Mouse (Mus musculus): ENCODE data around the gene Ccdc173. TPM values are rescaled to one million over a fixed set of nuclear protein-coding genes. Genes with fewer than 3 reads are reported as not detected.

The Ccdc173 gene
- polyA plus RNA-seq (2016; fragmentation: Nextera tagmentation; extraction: Ambion mirVana), result 4.8 and 5.1 TPM in 2 replicates

GRCm38 (mm10) chr2:69789429-69790069 is at the start of gene Ccdc173, which contains the start of gene Phospho2:
Gene Ccdc173 (minus strand): TSS chr2:69789575.
Gene Phospho2 (plus strand): TSS chr2:69789623.
- 2% methylated on average over 48 of the region's 48 CpGs for WGBS
- ATAC-seq (ENCODE audit: low FRiP score, low read depth), result peak; percentile 95

GRCm38 (mm10) chr2:69838707-69839106 is 49.3 kb upstream of the Ccdc173 start:
- H3K27ac ChIP-seq (replicated peaks), result no peak overlapping the region
- H3K36me3 ChIP-seq, result peaks cover 23% of the 10 kb centered on the region
- H3K9ac ChIP-seq (replicated peaks), result no peak overlapping the region
- ATAC-seq (ENCODE audit: low FRiP score, low read depth), result no peak
- H3K4me2 ChIP-seq (replicated peaks), result no peak overlapping the region
- 0 out of 2 replicates have a peak, but pooled peaks cover 6% of the 10 kb centered on the region for H3K4me1 ChIP-seq
- H3K27me3 ChIP-seq, result no peaks in the 10 kb centered on the region
- no peak overlapping the region for H3K4me3 ChIP-seq
- no peaks in the 10 kb centered on the region for H3K9me3 ChIP-seq

More at GRCm38 (mm10) chr2:69789429-69790069, at the start of gene Ccdc173, which contains the start of gene Phospho2:
- H3K4me3 ChIP-seq, result peak within 1 kb of the TSS; percentile 73
- H3K4me2 ChIP-seq (replicated peaks), result peak within 1 kb of the TSS; percentile 84
- H3K4me1 ChIP-seq, result 0 out of 2 replicates have a peak, but pooled peaks cover 6% of the 10 kb centered on the region
- peaks cover 18% of the 10 kb centered on the region for H3K36me3 ChIP-seq
- no peaks in the 10 kb centered on the region for H3K27me3 ChIP-seq
- peak within 1 kb of the TSS; percentile 83 for H3K9ac ChIP-seq (replicated peaks)
- peak within 1 kb of the TSS; percentile 91 for H3K27ac ChIP-seq (replicated peaks)
- no peaks in the 10 kb centered on the region for H3K9me3 ChIP-seq

DNA sequence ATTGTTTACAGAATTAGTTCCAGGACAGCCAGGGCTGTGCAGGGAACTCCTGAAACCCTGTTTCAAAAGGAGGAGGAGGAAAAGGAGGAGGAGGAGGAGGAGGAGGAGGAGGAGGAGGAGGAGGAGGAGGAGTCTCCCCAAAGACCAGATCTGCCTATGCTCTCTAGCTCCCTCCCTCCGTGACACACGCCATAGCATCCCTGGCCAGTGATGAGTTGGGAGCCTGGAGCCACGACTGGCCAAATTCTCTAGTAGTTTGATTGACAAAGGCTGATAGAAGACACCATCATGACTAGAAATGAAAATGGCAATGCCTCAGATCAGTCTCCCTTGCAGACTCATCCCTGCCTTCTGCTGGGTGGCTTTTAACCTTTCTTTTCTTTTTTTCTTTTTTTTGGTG is 48.6 kb upstream of the Ccdc173 start:
- no peaks in the 10 kb centered on the region for H3K9me3 ChIP-seq
- no peak overlapping the region for H3K9ac ChIP-seq (replicated peaks)
- WGBS, result 43% methylated on average over 3 of the region's 3 CpGs
- no peaks in the 10 kb centered on the region for H3K27me3 ChIP-seq
- ATAC-seq (ENCODE audit: low FRiP score, low read depth), result no peak
- peaks cover 29% of the 10 kb centered on the region for H3K36me3 ChIP-seq
- H3K4me3 ChIP-seq, result no peak overlapping the region
- H3K4me1 ChIP-seq, result 0 out of 2 replicates have a peak, but pooled peaks cover 6% of the 10 kb centered on the region
- no peak overlapping the region for H3K27ac ChIP-seq (replicated peaks)
- no peak overlapping the region for H3K4me2 ChIP-seq (replicated peaks)

- 0 out of 2 replicates have a peak, but pooled peaks cover 6% of the 10 kb centered on the region for H3K4me1 ChIP-seq
- no peaks in the 10 kb centered on the region for H3K27me3 ChIP-seq
- H3K9ac ChIP-seq (replicated peaks), result no peak overlapping the region
- no peak overlapping the region for H3K4me3 ChIP-seq
- no peak overlapping the region for H3K4me2 ChIP-seq (replicated peaks)
- no peaks in the 10 kb centered on the region for H3K9me3 ChIP-seq
- 61% methylated on average over 7 of the region's 7 CpGs for WGBS
- ATAC-seq (ENCODE audit: low FRiP score, low read depth), result no peak
- no peak overlapping the region for H3K27ac ChIP-seq (replicated peaks)
- peaks cover 29% of the 10 kb centered on the region for H3K36me3 ChIP-seq
Measured at GRCm38 (mm10) chr2:69837244-69837967, 48.0 kb upstream of the Ccdc173 start.

DNA sequence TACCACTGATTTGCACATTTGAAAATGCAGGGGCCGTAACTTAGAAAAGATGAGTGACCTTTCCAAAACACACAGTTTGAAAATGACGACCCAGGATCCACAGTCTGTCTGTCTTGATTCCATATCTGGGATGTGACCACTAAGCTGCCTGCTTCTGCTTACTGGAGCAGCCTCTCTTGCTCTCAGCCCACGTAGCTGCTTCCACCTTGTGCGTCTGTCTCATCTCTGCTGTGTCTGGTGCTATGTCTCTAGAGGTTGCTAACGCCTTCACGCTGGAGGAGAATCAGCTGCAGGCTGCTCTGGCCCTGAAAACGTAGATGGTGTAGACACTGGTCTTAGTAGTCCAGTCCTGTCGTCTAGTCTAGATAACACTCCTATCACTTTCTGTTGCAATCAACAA is 40.7 kb upstream of the Ccdc173 start:
- no peak overlapping the region for H3K4me3 ChIP-seq
- no peaks in the 10 kb centered on the region for H3K9me3 ChIP-seq
- H3K27ac ChIP-seq (replicated peaks), result no peak overlapping the region
- H3K9ac ChIP-seq (replicated peaks), result no peak overlapping the region
- H3K4me1 ChIP-seq, result peaks cover 10% of the 10 kb centered on the region
- no peak overlapping the region for H3K4me2 ChIP-seq (replicated peaks)
- 92% methylated on average over 8 of the region's 8 CpGs for WGBS
- no peaks in the 10 kb centered on the region for H3K27me3 ChIP-seq
- peaks cover 32% of the 10 kb centered on the region for H3K36me3 ChIP-seq
- ATAC-seq (ENCODE audit: low FRiP score, low read depth), result no peak

DNA sequence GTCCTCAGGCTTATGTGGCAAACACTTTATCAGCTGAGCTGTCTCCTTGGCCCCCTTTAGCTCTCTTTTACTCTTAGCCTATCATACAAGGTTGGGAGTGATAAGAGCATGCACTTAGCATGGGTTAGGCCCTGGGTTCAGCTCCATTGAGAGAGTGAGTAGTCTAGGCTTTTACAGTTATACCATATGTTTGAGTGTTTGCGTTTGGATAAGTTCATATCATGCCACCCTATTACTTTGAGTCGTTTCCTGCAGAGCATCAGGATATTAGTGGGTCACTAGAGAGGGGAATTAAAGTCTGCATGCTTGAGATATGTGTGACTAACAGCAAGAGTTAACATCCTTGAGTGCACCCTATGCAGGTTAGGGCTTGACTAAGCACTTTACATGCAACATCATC is 40.3 kb upstream of the Ccdc173 start:
- Histone ChIP-seq H3K4me2 (replicated peaks) (no peak overlapping the region), H3K36me3 (peaks cover 28% of the 10 kb centered on the region), H3K4me3 (no peak overlapping the region), H3K9ac (replicated peaks) (no peak overlapping the region), H3K27ac (replicated peaks) (no peak overlapping the region), H3K4me1 (peaks cover 12% of the 10 kb centered on the region), H3K9me3 (no peaks in the 10 kb centered on the region), H3K27me3 (no peaks in the 10 kb centered on the region)
- ATAC-seq (ENCODE audit: low FRiP score, low read depth), result no peak
- 94% methylated on average over 2 of the region's 2 CpGs for WGBS

DNA sequence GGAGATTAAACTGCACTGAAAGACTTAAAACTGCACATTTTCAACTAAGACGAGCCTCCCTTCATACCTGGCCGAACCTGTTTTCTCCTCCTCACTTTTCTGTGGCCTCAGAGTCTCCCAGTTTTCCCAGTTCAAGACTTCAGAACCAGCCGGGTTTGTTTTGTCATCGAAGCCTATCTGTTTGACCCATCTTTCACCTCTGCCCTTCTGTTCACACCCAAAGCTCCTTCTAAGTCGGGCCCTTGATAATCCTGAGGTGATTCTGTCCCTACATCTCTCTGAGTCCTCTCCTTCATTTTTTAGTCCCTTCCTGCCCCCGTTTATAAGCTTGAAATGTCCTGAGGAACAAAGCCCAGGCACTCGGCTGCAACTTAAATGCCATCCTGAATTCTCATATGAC is 38.7 kb upstream of the Ccdc173 start:
- no peak overlapping the region for H3K4me3 ChIP-seq
- no peak for ATAC-seq (ENCODE audit: low FRiP score, low read depth)
- H3K4me2 ChIP-seq (replicated peaks), result 0 out of 2 replicates have a peak overlapping the region, but pooled peaks have one; percentile 2
- no peak overlapping the region for H3K27ac ChIP-seq (replicated peaks)
- no peaks in the 10 kb centered on the region for H3K27me3 ChIP-seq
- 37% methylated on average over 7 of the region's 7 CpGs for WGBS
- no peak overlapping the region for H3K9ac ChIP-seq (replicated peaks)
- peaks cover 14% of the 10 kb centered on the region; the same call in 1 of the 2 replicates for H3K36me3 ChIP-seq
- H3K4me1 ChIP-seq, result peaks cover 24% of the 10 kb centered on the region
- H3K9me3 ChIP-seq, result no peaks in the 10 kb centered on the region

GRCm38 (mm10) chr2:69826380-69826779 is 37.0 kb upstream of the Ccdc173 start:
- peaks cover 29% of the 10 kb centered on the region for H3K4me1 ChIP-seq
- H3K27ac ChIP-seq (replicated peaks), result peak overlapping the region; percentile 35; the same call in 1 of the 2 replicates
- no peaks in the 10 kb centered on the region for H3K27me3 ChIP-seq

GRCm38 (mm10) chr2:69825898-69826297 is 36.5 kb upstream of the Ccdc173 start:
- peak overlapping the region; percentile 35; the same call in 1 of the 2 replicates for H3K27ac ChIP-seq (replicated peaks)
- no peaks in the 10 kb centered on the region for H3K9me3 ChIP-seq
- no peak overlapping the region for H3K4me2 ChIP-seq (replicated peaks)
- H3K9ac ChIP-seq (replicated peaks), result no peak overlapping the region
- H3K36me3 ChIP-seq, result 0 out of 2 replicates have a peak, but pooled peaks cover 11% of the 10 kb centered on the region
- peaks cover 29% of the 10 kb centered on the region for H3K4me1 ChIP-seq
- WGBS, result 66% methylated on average over 10 of the region's 10 CpGs
- no peaks in the 10 kb centered on the region for H3K27me3 ChIP-seq
- no peak overlapping the region for H3K4me3 ChIP-seq
- ATAC-seq (ENCODE audit: low FRiP score, low read depth), result no peak

More at GRCm38 (mm10) chr2:69826380-69826779, 37.0 kb upstream of the Ccdc173 start:
- Histone ChIP-seq H3K4me2 (replicated peaks) (0 out of 2 replicates have a peak overlapping the region, but pooled peaks have one; percentile 11), H3K36me3 (peaks cover 14% of the 10 kb centered on the region; the same call in 1 of the 2 replicates), H3K4me3 (no peak overlapping the region), H3K9ac (replicated peaks) (0 out of 2 replicates have a peak overlapping the region, but pooled peaks have one; percentile 32), H3K9me3 (no peaks in the 10 kb centered on the region)
- 34% methylated on average over 2 of the region's 2 CpGs for WGBS
- no peak for ATAC-seq (ENCODE audit: low FRiP score, low read depth)

- H3K36me3 ChIP-seq, result no peaks in the 10 kb centered on the region
- H3K4me3 ChIP-seq, result peak overlapping the region; percentile 77
- H3K4me2 ChIP-seq (replicated peaks), result peak overlapping the region; percentile 79
- H3K27ac ChIP-seq (replicated peaks), result peak overlapping the region; percentile 94
- H3K9me3 ChIP-seq, result no peaks in the 10 kb centered on the region
- H3K9ac ChIP-seq (replicated peaks), result peak overlapping the region; percentile 91
- peak; percentile 82 for ATAC-seq (ENCODE audit: low FRiP score, low read depth)
- WGBS, result 2% methylated on average over 44 of the region's 45 CpGs
- H3K4me1 ChIP-seq, result peaks cover 26% of the 10 kb centered on the region
- no peaks in the 10 kb centered on the region for H3K27me3 ChIP-seq
Measured at GRCm38 (mm10) chr2:69823129-69823677, 33.8 kb upstream of the Ccdc173 start.

DNA sequence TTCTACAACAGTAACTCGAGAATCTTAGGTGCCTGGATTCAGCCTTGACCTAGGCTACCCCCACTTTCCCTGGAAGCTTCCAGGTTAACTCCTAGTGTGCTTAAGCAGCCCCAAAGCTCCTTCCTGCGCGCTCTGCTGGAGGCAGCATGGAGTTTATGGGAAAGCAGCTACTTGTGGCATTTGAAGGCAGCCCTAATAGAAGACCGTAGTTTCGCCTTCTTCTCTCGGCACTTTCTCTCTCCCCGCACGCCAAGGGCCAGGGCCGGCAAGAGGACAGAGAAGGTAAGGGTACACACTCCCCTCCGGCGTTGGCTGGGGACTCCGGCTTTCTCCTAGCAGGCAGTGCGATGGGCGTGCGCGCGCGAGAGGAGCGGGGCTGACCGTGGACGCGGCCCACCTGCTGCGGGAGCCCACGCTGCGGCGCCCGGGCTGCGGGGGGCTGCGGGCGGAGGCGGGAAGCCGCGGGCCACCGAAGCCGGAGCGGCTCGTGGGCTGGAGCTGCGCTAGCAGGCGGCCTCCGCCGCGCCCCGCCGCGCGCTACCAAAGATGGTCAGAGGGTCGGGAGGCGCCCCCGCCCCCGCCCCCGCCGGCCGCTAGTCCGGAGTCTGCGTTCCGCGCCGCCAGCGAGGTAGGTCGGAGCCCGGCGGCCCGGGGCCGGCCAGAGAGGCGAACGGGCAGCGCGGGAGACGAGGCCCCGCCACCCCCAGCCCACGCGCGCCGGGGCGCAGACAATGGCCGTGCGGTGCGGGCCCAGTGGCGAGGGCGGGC is 33.2 kb upstream of the Ccdc173 start:
- Histone ChIP-seq H3K27me3 (no peaks in the 10 kb centered on the region), H3K4me2 (replicated peaks) (peak overlapping the region; percentile 79), H3K36me3 (no peaks in the 10 kb centered on the region), H3K4me1 (peaks cover 23% of the 10 kb centered on the region), H3K4me3 (peak overlapping the region; percentile 77), H3K9ac (replicated peaks) (peak overlapping the region; percentile 91), H3K9me3 (no peaks in the 10 kb centered on the region), H3K27ac (replicated peaks) (peak overlapping the region; percentile 94)
- WGBS, result under 1% methylated on average over 47 of the region's 80 CpGs
- ATAC-seq (ENCODE audit: low FRiP score, low read depth), result peak; percentile 79
